Mouse (Mus musculus): ENCODE data around the gene Vmn1r139.
"Not testable (repeated sequence)": the region's sequence is repeated elsewhere in the genome, so short reads cannot be mapped to it uniquely, and the experiment has no call there.

Vmn1r139 gene

GRCm38 (mm10) chr7:22068757-22069156 is at the start of gene Vmn1r139:
Gene Vmn1r139 (plus strand): TSS chr7:22069057.
- not testable (repeated sequence) for DNase-seq

GRCm38 (mm10) chr7:22028797-22029196 is 40.1 kb upstream of the Vmn1r139 start, which contains the start of gene Vmn1r138:
Gene Vmn1r138 (minus strand): TSS chr7:22028897.
- DNase-seq: not testable (repeated sequence)

DNA sequence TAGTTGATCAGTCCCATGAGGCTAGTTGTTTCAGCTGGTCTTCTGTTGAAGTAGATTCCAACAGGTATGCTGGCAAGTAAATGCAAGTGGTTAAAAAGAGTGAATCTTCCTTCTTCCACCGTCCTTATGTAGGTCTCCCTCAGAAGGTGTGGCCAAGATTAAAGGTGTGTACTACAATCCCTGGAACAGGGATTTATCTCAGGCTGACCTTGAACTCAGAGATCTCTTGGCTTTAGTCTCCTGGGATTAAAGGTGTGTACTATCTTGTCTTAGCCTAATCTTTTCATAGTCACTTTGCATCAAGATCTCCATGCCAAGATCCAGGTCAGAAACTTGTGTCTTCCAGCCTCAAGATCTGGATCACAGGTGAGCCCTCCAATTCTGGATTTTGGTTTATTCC is 12.7 kb upstream of the Vmn1r139 start, which contains the start of gene Gm6176:
Gm6176 (minus strand) TSS at position 101 of the 400 bp plus-strand sequence.
- DNase-seq: not testable (repeated sequence)

- not testable (repeated sequence) for DNase-seq
Measured at GRCm38 (mm10) chr7:22118145-22118544, 49.3 kb downstream of the Vmn1r139 start, which contains the start of gene Gm16451. Gene Gm16451 (minus strand): TSS chr7:22118245.

DNA sequence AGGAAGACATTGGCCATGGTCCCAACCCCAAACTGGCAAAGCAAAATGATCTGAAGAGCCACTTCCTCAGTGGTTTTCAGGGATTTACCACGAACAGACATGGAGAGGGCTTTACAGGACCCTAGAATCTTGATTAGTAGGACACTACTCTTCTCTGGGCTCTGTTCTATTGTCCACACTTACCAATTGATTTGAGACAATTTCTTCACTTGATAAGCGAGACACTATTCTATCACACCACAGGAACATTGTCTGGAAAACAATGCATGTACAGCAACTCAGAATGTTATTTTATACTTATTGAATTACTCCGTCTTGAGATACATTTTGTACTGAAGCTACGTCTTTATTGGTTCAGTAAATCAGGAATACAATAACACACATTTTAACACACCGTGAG is 65.8 kb downstream of the Vmn1r139 start, which contains the start of gene Gm10666:
Gm10666 (minus strand) TSS at position 101 of the 400 bp plus-strand sequence.
- not testable (repeated sequence) for DNase-seq
